Mouse (Mus musculus) hindbrain, postnatal 0 days (tissue): ENCODE results near the gene Sec14l3. TPM values are rescaled to one million over a fixed set of nuclear protein-coding genes. Genes with fewer than 3 reads are reported as not detected.

Experiments
- ATAC-seq: fragments of 200-750 bp; cut with Nextera tagmentation; 2 replicates; pipeline ENCODE4 v1.8.0; 2017; ENCODE audit warnings: mild to moderate bottlenecking, moderate TSS enrichment, moderate library complexity
- DNase-seq: peaks from one replicate; pipeline ENCODE4 v3.0.0-alpha.2; 2015; ENCODE audit warnings: low spot score
- H3K27ac ChIP-seq: fragments of 300-500 bp; sonication (generic); 2 replicates; pipeline ENCODE4 v1.5.1; 2014; ENCODE audit warnings: mild to moderate bottlenecking
- H3K27me3 ChIP-seq: fragments of 300-500 bp; sonication (generic); 2 replicates; pipeline ENCODE4 v1.6.1; 2014; ENCODE audit warnings: low read length, mixed read lengths; ENCODE audit not compliant: insufficient read depth
- H3K36me3 ChIP-seq: fragments of 300-500 bp; sonication (generic); 2 replicates; pipeline ENCODE4 v1.6.1; 2014; ENCODE audit warnings: low read length, mixed read lengths; ENCODE audit not compliant: insufficient read depth
- H3K4me1 ChIP-seq: fragments of 300-500 bp; sonication (generic); 2 replicates; pipeline ENCODE4 v1.6.1; 2014; ENCODE audit warnings: antibody characterized with exemption, low read length, mixed read lengths; ENCODE audit not compliant: insufficient read depth
- H3K4me2 ChIP-seq: fragments of 300-500 bp; sonication (generic); 2 replicates; pipeline ENCODE4 v1.6.1; 2014; ENCODE audit warnings: low read depth, mild to moderate bottlenecking, low read length, moderate library complexity, mixed read lengths
- H3K4me3 ChIP-seq: fragments of 300-500 bp; sonication (generic); 2 replicates; pipeline ENCODE4 v1.5.1; 2014; ENCODE audit warnings: low read length
- H3K9ac ChIP-seq: fragments of 300-500 bp; sonication (generic); replicated peaks from 2 replicates; pipeline ENCODE4 v1.6.1; 2014; ENCODE audit warnings: mild to moderate bottlenecking, low read length, moderate library complexity, mixed read lengths
- H3K9me3 ChIP-seq: fragments of 300-500 bp; sonication (generic); 2 replicates; pipeline ENCODE4 v1.6.1; 2016; ENCODE audit warnings: low read length, mixed read lengths
- CTCF ChIP-seq: IDR thresholded peaks from 2 replicates; pipeline ENCODE4 v1.5.1; 2016; ENCODE audit warnings: antibody characterized with exemption, control low read depth, low read depth
- WGBS: fragments of 180-500 bp; shearing (Covaris S2); extraction: QIAGEN DNeasy Blood & Tissue Kit; methylation state at CpG from one replicate; pipeline ENCODE4 v1.1.7; 2014; 5-methylcytosine and 5-hydroxymethylcytosine counted together
- polyA plus RNA-seq: library from polyadenylated mRNA; unstranded; fragments of >200 nt; fragmentation: Nextera tagmentation; extraction: Ambion mirVana; gene quantifications from 2 replicates; pipeline ENCODE4 v1.2.1, GENCODE M21; 2015
- total RNA-seq: library from RNA; depleted of rRNA; stranded (reverse); fragments of >200 nt; gene quantifications from 2 replicates; pipeline ENCODE4 v1.2.3, GENCODE M21; 2014; rRNA removed

Gene Sec14l3
- total and polyA plus RNA-seq, 2 experiments from 2014 or later = 1.6 to 1.8 TPM

DNA sequence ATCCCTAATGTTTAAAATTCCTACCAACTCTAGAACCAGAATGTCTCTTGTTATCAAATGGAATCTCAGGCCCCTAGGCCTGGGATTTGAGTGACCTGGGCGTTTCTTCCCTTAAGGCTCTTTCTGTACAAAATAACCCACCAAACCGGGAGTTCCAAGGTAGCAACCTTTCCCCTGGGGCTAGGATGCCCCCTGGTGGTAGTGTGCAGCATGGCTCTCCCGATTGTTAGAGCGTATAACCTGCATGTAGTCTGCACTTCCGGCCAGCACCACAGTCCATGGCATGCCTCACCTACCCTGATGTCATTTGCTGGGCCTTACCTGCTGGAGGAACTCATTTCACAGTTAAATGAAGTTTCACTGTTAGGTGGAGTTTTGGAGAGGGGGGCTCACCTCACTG lies 59.3 kb downstream of the Sec14l3 start:
- no peak for ATAC-seq
- peak; percentile 66 for TF ChIP-seq CTCF
- Histone ChIP-seq H3K4me1 (peaks cover 10% of the 10 kb centered on the region; the same call in 1 of the 2 replicates), H3K9me3 (peaks cover 3% of the 10 kb centered on the region; the same call in 1 of the 2 replicates), H3K36me3 (no peaks in the 10 kb centered on the region), H3K9ac (no peak overlapping the region), H3K4me3 (no peak overlapping the region), H3K27ac (no peak overlapping the region), H3K27me3 (no peaks in the 10 kb centered on the region), H3K4me2 (no peak overlapping the region)
- 60% methylated on average over 5 of the region's 5 CpGs for WGBS
- DNase-seq = peak; percentile 29

DNA sequence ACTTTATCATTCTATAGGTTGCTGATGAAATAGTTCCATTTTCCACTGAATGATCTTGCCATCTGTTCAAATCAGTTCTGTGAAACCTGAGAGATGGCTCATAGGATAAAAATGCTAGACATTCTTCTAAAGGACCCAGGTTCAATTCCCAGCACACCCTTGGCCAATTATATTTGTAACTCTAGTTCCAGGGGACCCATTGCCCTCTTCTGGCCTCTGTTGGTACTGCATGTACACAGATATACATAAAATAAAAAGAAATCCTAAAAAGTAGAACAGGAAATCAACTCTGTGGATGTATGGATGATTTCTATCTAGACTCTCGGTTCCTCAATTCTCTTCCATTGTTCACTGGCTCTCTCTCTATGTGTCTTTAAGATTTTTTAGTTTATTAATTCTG lies 62.4 kb downstream of the Sec14l3 start:
- H3K4me3 ChIP-seq = no peak overlapping the region
- no peaks in the 10 kb centered on the region for H3K4me1 ChIP-seq
- no peaks in the 10 kb centered on the region for H3K27me3 ChIP-seq
- no peak overlapping the region for H3K27ac ChIP-seq
- H3K36me3 ChIP-seq = no peaks in the 10 kb centered on the region
- no peak overlapping the region for H3K4me2 ChIP-seq
- no peak overlapping the region for H3K9ac ChIP-seq
- ATAC-seq = no peak
- no peak for DNase-seq
- 89% methylated on average over 1 of the region's 1 CpGs for WGBS
- H3K9me3 ChIP-seq = peaks cover 3% of the 10 kb centered on the region; the same call in 1 of the 2 replicates
- peak; percentile 31 for TF ChIP-seq CTCF

Other genes starting within 250 kb of the Sec14l3 start
- gene Osbp2, start 200.9 kb upstream of the Sec14l3 start, total RNA-seq = 78.3 and 87.5 TPM in 2 replicates
- gene Osbp2, start 200.9 kb upstream of the Sec14l3 start, polyA plus RNA-seq = 33.8 and 39.7 TPM in 2 replicates
- 0.21 and 0.90 TPM in 2 replicates for gene 4921536K21Rik, start 169.7 kb upstream of the Sec14l3 start, total RNA-seq
- gene 4921536K21Rik, start 169.7 kb upstream of the Sec14l3 start, polyA plus RNA-seq = 0.41 and 0.42 TPM in 2 replicates
- 14.4 and 16.9 TPM in 2 replicates for gene Dusp18, start 169.6 kb upstream of the Sec14l3 start, total RNA-seq
- 15.4 and 16.3 TPM in 2 replicates for gene Dusp18, start 169.6 kb upstream of the Sec14l3 start, polyA plus RNA-seq
- 48.6 and 52.4 TPM in 2 replicates for gene Slc35e4, start 150.2 kb upstream of the Sec14l3 start, total RNA-seq
- 23.5 and 25.8 TPM in 2 replicates for gene Slc35e4, start 150.2 kb upstream of the Sec14l3 start, polyA plus RNA-seq
- 35.8 and 39.4 TPM in 2 replicates for gene Tcn2, start 132.7 kb upstream of the Sec14l3 start, total RNA-seq
- 29.3 and 30.8 TPM in 2 replicates for gene Tcn2, start 132.7 kb upstream of the Sec14l3 start, polyA plus RNA-seq
- 35.9 and 36.4 TPM in 2 replicates for gene Pes1, start 100.9 kb upstream of the Sec14l3 start, total RNA-seq
- gene Pes1, start 100.9 kb upstream of the Sec14l3 start, polyA plus RNA-seq = 44.5 and 46.8 TPM in 2 replicates
- gene 4930556J24Rik, start 88.1 kb upstream of the Sec14l3 start, total RNA-seq = not detected in 2 replicates
- gene 4930556J24Rik, start 88.1 kb upstream of the Sec14l3 start, polyA plus RNA-seq = 0.25 and 0.35 TPM in 2 replicates
- 30.3 and 34.6 TPM in 2 replicates for gene Gal3st1, start 81.2 kb upstream of the Sec14l3 start, total RNA-seq
- gene Gal3st1, start 81.2 kb upstream of the Sec14l3 start, polyA plus RNA-seq = 18.5 and 18.8 TPM in 2 replicates
- gene Sec14l4, start 33.4 kb upstream of the Sec14l3 start, total RNA-seq = not detected in 2 replicates
- gene Sec14l4, start 33.4 kb upstream of the Sec14l3 start, polyA plus RNA-seq = not detected in 2 replicates
- gene Mtfp1, start 30.6 kb downstream of the Sec14l3 start, total RNA-seq = 14.8 and 20.4 TPM in 2 replicates
- 17.7 TPM in 2 replicates for gene Mtfp1, start 30.6 kb downstream of the Sec14l3 start, polyA plus RNA-seq
- 13.4 and 13.9 TPM in 2 replicates for gene Sec14l2, start 58.6 kb downstream of the Sec14l3 start, total RNA-seq
- 8.1 and 9.5 TPM in 2 replicates for gene Sec14l2, start 58.6 kb downstream of the Sec14l3 start, polyA plus RNA-seq
- 84.3 and 90.4 TPM in 2 replicates for gene Rnf215, start 70.4 kb downstream of the Sec14l3 start, total RNA-seq
- gene Rnf215, start 70.4 kb downstream of the Sec14l3 start, polyA plus RNA-seq = 49.7 and 51.0 TPM in 2 replicates
- 20.8 TPM in 2 replicates for gene Ccdc157, start 95.5 kb downstream of the Sec14l3 start, total RNA-seq
- 10.3 and 10.9 TPM in 2 replicates for gene Ccdc157, start 95.5 kb downstream of the Sec14l3 start, polyA plus RNA-seq
- 41.9 and 45.4 TPM in 2 replicates for gene Sf3a1, start 95.5 kb downstream of the Sec14l3 start, total RNA-seq
- 30.6 and 31.6 TPM in 2 replicates for gene Sf3a1, start 95.5 kb downstream of the Sec14l3 start, polyA plus RNA-seq
- 59.1 and 60.8 TPM in 2 replicates for gene Tbc1d10a, start 121.9 kb downstream of the Sec14l3 start, total RNA-seq
- 34.2 TPM in 2 replicates for gene Tbc1d10a, start 121.9 kb downstream of the Sec14l3 start, polyA plus RNA-seq
- gene Castor1, start 153.4 kb downstream of the Sec14l3 start, total RNA-seq = 20.6 and 20.7 TPM in 2 replicates
- 10.6 and 12.4 TPM in 2 replicates for gene Castor1, start 153.4 kb downstream of the Sec14l3 start, polyA plus RNA-seq
- 0.40 TPM in 1 of 2 replicates, not detected in the other for gene Osm, start 171.6 kb downstream of the Sec14l3 start, total RNA-seq
- gene Osm, start 171.6 kb downstream of the Sec14l3 start, polyA plus RNA-seq = 0.08 TPM in 1 of 2 replicates, not detected in the other
- gene Lif, start 192.7 kb downstream of the Sec14l3 start, total RNA-seq = 0.21 and 0.22 TPM in 2 replicates
- 0.08 and 0.10 TPM in 2 replicates for gene Lif, start 192.7 kb downstream of the Sec14l3 start, polyA plus RNA-seq